Mouse (Mus musculus): ENCODE results near the gene Cdk5r2.
"Not testable (repeated sequence)": the region's sequence is repeated elsewhere in the genome, so short reads cannot be mapped to it uniquely, and the experiment has no call there.

Gene Cdk5r2

DNA sequence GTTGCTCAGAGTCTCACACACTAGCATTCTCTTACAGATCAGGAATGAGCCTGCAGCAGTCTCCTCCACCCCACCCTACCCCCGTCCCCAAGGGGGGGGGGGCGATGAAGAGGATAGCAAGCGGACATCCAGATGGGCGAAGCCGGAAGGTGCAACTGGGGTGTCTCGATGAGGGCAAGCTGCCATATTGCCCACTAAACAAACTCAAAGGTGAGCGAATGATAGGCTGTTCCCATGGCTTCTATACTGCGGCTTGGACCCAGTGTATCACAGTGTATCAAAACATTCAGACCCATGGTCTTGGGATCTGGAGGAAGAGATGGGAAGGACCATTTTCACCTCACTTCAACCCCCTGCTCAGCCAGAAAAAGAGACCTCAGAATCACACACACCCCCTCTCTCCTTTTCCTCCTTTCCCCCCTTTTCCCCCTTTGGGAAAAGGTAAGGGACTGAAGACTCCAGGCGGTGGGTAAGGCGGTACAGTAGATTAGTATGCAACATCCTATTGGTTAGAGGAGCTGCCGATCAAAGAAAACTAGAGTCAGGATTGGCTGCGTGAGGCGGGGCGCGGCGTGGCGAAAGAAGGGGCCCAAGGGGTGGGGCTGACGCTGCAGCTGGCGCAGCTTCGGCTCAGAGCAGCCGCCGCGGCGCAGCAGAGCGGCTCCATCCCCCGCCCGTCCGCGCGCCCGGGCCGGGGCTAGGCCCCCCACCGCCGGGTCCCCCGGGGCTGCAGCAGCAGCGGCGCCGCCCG lies at the start of gene Cdk5r2:
Gene Cdk5r2, plus strand, starts transcription at position 629 of the 751 bp plus-strand sequence.
- DNase-seq (ENCODE audit: low spot score) = peak; percentile 96

DNA sequence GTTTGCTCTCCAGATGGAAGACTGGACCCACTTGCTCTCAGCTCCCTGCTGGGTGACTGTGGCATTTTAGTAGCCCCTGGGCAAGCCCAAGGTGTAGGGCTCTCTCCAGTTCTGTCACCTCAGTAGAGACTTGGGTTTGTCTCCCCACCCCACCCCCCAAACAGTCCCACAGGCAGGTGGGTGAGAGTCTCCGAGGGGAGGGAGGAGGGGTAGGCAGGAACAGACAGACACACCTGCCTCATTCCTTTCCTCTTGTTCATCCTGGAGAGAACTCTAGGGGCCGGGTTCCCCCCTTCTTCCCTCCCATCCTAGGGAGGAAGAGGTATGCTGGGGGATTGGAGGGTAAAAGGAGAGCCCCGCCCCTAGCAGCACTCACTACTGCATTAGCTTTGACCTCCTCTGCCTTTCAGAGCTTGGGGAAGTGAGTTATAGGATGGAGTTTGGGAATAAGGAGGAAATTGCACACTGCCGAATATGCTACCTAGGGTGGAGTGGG lies 49.3 kb upstream of the Cdk5r2 start:
- no peak for DNase-seq (ENCODE audit: low spot score)

DNA sequence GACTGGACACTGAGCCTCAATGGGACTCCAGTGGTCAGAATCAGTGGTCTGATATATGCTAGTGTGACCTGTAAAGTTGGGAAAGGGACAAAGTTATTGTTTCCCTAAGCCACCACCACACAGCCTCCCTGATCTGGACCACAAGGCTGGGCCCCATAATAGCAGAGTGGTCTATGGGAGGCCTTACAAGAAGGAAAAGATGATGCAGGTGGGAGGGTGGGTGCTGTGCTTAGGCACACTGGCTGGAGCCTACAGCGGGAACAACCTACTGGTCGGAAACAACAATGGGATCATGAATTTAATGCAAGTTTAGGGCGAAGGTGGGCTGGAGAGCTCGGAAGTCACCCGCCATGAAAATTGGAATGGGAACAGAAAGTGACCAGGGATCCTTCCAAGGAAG lies 48.9 kb upstream of the Cdk5r2 start:
- DNase-seq (ENCODE audit: low spot score) = no peak

DNA sequence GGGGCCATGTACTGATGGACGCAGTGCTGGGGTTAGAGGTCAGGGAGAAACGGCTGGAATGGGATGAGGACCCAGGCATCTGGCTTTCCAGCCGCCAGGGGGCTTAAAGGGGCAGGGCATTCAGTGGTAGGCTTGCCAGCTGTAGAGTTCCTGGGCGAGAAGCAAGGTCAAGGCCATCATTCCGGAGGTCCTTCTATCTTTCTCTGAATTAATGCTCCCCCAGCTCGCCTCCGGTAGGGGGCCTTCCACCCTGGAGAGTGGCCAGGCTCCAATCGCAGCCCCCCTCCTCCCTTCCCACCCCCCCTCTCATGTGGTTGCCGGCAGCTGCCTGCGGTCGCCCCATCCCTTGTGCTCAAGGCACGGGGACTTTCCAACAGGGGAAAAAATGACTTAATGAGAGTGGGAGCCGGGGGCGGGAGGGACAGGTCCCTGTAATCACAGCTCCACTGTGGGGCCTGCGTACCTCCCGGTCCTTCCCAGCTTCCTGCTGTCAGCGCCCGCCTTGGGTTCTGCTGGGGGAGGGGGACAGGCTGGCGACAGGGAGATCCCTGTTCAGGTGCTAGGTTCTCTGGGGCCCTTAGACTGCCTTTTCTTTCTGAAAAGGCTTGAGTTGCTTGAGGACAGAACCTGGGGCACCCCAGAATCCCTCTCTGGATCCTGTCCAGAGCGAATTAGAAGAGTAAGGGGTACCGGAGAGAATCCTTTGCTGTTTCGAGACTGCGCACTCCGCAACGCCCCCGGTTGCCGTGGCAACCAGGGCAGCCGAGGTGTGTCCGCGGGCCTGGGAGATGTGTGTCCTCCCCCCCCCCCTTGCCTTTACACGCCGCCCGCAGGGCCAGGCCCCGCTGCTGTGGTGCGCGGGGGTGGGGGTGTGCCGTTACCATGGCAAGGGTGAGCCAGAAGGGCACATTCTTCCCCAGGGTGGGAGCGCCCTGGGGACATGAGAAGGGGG lies 48.1 kb upstream of the Cdk5r2 start:
- no peak for DNase-seq (ENCODE audit: low spot score)

DNA sequence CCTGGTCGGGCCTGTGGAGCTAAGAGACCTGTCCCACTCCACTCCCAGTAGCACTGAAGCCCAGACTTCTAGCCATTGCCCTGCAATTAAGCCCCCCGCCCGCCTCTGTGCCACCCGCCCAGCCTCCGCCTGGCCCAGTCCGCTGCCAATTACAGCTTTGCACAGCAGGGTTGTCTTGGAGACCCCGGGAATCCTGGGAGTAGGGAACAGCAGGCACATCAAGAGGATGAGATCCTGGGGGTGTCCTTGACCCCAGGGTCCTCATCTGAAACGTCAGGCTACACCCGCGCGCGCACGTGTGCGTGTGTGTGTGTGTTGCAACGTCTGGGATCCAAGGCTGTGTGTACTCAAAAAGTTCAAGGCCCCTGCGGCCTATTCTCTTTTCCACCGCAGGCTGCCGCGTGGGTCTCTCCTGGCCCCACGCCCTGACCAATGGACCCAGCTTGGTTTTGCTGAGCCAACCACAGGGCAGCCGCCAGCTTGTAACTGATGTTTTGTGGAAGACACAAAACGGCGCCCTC lies 47.1 kb upstream of the Cdk5r2 start:
- DNase-seq (ENCODE audit: low spot score) = no peak

DNA sequence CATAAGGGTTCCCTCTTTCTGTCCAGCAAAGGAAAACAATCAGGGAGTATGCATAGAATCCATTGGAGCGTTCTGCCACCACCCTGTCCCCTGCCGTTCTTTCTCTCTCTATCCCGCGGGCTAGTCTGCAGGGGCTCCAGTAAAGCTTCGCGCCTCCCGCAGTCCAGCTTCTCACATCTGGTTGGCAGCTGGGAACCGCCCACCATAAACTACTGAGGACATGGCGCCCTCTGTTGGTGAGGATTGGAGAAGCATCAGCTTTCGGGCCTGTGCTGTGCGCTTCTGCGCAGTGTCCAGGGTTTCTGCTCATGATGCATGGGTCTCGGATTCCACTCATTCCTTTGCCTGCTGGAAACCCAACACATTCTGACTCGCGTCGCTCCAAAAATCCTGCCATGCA lies 46.7 kb upstream of the Cdk5r2 start:
- DNase-seq (ENCODE audit: low spot score) = peak; percentile 93

DNA sequence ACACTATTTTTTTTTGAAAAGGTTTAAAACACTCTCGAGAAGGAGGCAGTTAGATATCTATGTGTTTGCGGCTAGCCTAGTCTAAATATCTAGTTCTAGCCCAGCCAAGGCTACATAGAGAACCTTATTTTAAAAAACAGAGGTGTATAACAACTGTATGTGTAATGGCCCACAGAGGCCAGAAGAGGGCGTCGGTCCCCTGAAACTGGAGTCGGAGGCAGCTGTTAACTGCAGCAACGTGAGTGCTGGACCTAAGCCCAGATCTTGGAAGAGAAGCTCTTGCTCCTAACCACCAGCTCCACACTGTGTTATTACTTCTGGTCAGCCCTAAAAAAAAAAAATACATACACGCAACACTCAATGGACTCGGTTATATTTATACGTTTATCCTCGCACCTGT lies 45.7 kb upstream of the Cdk5r2 start:
- DNase-seq (ENCODE audit: low spot score) = no peak

DNA sequence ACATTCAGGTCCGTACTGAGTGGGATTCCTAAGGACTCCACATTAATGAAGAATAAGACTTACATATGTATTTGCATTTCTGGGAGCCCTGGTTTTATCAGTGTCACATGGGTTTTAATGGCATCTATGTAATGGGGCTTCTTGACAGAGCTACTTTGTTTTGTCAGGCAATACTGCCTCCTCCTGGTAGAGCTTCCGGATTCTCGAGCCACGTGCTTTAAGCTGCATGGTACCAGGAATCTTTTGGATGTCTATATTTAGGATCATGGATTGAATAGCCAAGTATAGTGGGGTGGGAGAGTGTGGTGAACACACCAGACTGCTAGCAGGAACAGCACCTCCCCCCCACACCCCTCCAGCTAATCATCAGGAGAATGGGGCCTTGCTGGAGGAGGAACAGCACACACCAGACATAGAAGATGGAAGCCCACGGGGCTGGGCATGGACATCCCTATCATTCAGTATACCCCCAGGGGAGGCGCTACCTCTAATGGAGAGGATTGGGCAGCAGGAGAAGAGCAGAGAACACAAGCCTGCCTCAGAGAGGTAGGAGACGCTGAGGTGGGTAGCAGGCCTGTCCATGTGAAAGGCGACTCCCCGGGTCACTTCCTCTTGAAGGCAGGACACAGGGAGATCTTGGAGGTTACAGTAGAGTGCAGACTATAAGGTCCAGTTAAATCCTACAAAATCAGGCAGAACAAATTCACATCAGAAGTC lies 39.6 kb upstream of the Cdk5r2 start:
- no peak for DNase-seq (ENCODE audit: low spot score)

DNA sequence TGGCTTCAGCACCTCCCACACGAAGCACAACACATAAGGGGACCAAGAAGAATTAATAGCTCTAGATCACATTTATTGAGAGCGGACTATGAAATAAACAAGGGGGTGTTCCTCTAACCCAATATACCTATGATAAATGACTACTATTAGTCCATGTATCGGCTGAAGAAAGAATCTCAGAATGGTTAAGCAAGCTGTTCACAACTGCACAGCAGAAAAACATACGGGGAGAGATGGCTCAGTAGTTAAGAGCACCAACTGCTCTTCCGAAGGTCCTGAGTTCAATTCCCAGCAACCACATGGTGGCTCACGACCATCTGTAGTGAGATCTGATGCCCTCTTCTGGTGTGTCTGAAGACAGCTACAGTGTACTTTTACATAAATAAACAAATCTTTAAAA lies 38.8 kb upstream of the Cdk5r2 start:
- not testable (repeated sequence) for DNase-seq (ENCODE audit: low spot score)

DNA sequence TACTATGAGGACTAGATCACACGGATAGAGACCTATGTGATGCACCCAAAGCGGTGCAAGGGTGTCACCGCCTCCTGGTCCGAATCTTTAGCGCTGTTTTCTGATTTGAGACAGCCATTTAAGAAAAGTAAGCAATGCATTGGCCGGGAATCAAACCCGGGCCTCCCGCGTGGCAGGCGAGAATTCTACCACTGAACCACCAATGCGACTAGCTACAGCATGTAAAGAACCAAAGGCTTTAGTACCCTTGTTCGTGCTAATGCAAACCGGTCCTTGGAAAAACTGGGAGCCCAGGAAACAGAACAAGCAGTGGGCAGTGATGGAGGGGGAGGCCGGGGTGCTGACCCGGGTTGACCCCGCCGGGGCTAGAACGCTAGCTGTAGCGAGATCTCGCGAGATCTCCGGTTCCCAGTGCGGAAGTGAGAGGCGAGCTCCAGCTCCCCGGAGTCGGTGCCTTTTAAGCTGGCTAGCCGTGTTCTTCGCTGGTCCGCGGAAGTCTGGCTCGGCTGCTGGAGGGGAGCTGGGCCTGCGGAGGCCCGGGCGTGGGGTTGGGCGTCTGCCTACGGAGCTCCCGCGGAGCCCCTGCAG lies 38.0 kb upstream of the Cdk5r2 start:
- peak; percentile 78 for DNase-seq (ENCODE audit: low spot score)

DNA sequence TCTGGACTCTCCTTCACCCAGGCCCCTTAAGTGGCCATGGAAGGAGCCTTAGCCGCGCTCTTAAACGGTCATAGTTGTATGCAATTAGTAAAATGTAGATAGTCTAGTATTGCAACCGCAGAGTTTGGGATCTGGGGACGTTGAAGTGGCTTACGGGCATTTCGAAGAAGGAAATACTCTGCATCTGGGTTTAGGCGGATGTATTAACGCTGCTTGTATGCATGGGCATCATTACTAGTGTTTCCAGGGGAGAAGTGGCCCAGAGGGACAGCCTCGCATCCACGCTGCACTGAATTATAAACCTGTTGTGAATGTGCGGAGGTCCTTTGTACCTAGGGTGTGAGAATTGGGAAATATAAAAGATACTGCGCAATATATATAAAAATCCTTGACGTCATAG lies 37.5 kb upstream of the Cdk5r2 start:
- DNase-seq (ENCODE audit: low spot score) = no peak

DNA sequence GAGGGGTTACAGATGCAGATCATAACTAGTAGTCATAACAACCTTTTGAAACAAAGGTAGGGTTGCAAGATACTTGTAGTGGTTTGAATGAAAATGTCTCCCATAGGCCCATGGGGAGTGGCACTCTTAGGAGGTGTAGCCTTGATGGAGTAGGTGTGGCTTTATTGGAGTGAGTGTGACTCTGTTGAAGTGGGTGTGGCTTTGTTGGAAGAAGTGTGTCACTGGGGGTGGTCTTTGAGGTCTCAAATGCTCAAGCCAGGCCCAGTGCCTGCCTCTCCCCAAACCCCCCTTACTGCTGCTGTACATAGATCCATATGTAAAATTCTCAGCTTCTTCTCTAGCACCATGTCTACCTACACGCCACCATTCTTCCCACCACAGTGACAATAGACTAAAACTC lies 36.2 kb upstream of the Cdk5r2 start:
- DNase-seq (ENCODE audit: low spot score) = no peak

DNA sequence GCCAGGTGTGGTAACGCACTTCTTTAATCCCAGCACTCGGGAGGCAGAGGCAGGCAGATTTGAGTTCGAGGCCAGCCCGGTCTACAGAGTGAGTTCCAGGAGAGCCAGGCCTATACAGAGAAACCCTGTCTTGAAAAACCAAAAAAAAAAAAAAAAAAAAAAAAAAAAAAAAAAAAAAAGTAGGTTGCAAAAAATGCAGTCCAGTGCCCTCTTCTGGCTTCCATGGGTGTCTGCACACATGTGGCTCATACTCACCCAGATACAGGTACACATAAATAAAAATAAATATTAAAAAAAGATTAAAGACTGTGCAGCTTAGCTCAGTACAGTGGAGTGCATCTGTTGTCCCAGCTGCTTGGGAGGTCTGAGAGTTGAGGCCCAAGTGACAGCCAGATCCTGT lies 31.1 kb upstream of the Cdk5r2 start:
- DNase-seq (ENCODE audit: low spot score) = not testable (repeated sequence)

DNA sequence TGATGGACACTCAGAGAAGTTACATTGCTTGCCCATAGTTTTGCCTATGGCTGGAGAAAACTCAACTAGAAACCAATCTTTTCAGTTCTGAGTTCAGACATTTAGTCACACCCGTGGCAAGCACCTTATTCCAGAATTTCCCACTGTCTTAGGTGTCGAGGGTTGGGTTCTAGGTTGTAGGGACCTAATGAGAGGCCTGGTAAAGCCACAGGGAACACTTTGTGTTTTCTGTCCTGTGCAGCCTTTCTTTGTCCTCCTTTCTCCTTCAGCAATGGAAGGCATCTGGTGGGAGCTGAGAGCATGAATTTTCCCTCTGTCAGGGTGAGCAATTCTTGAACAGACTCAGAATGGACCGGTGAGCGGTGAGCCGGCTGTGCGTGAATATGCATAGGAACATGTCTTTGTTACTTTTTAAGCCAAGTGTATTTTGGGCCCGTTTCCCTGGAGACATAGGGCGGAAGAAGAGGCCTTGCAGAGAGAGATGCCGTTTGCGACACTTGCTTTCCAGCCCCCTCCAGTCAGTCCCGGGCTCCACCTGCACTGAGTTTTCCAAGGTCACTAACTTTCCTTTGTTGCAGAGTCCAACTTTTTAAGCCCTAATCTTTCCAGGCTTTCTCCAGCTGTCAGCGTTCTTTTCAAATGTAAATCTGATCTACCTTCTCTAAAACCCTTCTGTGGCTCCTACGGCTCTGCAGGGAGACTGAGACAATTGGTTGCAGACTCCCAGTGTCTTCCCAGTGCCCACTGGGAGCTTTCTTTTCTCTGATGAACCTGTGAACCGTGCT lies 30.0 kb upstream of the Cdk5r2 start:
- no peak for DNase-seq (ENCODE audit: low spot score)

DNA sequence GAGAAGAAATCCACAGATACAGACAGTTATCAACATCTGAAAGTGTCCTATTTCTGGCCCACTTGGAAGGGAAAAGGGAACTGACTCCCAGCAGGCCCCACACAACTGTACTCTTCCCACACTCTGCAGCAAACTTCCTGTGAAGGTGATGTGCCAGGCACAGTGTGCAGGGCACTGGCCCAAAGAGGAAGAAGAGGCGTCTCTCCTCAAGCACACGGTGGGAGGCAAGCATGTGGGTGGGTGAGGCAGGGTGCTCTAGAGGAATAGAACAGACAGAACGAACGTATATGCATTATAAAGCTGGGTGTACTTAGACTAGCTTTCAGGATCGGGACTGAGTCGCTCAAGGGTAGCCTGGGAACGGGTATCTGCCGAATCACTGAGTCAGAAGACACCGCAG lies 24.7 kb upstream of the Cdk5r2 start:
- no peak for DNase-seq (ENCODE audit: low spot score)

DNA sequence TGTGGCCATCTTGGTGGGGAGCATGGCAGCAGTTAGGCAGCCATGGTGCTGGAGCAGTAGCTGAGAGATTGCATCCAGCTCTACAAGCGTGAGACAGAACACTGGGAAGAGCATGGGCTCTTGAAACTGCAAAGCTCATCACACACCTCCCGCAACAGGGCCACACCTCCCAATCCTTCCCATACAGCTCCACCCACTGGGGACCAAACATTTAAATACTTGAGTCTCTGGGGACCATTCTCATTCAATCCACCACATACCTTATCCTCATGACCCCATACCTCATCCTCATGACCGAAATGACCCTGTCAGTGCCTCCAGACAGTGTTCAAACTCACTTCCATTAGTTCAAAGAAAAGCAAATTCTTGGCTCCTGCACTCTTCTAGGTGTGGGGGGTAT lies 21.5 kb upstream of the Cdk5r2 start:
- DNase-seq (ENCODE audit: low spot score) = no peak

DNA sequence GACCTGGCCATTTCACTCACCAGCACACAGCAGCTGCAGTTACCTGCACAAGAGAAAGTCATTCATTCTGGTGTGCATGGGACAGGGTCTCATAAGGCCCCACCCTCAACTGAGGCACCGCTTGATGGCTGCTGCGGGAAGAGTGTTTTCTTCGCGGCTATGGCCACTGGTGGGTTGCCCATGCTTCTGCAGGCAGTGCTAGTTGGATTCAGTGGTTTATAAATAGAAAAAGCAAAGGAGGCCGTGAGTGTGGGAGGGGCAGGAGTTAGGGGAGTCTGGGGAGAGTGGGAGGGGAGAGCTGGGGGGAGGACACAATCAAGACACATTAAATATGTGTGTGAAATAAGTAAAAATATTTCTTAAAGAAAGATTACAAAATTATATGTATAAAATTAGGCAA lies 11.6 kb upstream of the Cdk5r2 start:
- DNase-seq (ENCODE audit: low spot score) = no peak

DNA sequence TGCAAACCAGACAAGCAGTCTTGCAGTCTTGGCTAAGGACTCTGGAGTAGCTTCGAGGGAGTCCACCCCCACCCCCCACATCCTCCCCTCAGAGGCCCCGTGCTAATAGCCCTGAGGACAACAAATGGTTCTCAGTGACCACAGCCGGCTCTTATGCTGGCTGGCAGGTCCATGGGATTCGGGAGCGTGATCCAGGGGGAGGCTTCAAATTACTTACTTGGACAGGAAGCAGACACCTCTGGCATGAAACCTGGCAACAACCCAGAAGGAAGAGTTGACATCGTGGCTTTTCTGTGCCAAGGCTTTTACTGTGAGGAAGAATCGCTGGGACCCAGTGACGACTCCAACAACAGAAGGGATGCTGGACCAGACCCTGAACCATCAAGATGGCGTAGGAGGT lies 8.4 kb upstream of the Cdk5r2 start:
- DNase-seq (ENCODE audit: low spot score) = no peak

DNA sequence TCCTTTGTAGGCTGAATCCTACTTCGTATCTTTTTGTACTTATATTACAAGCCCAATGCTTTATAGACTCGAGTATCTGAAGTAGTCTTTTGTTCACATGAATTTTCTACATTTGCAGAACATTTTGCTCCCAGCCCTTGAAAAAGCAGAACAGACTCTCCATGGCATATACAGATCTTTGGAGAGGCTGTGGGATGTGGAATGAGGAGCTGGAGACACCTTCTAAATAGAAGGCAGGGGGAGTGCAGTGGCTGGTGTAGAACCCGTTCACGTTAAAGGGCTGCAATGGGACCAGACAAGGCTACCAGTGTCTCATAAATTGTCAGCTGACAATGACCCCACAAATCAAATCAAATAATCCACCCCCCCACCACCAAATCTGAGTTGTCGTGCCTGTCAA lies 5.8 kb upstream of the Cdk5r2 start:
- no peak for DNase-seq (ENCODE audit: low spot score)

DNA sequence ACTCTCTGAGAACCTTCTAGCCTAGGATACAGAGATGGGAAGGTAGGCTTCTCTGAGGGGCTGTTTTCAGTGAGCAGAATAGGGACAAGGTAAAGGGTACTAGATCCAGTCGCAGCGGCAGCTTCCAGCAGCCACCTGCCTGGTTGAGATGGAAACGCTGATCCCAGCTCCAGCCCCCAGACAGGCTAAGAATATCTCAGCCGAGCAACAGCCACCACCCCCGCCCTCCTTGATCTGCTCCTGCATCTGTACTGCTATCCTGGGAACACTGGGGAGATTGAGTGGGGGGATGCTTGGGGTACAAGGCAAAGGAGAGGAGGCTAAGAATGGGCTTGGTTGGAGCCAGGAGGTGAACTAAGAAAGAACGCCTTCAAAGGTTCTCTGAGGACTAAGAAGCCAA lies 4.5 kb upstream of the Cdk5r2 start:
- no peak for DNase-seq (ENCODE audit: low spot score)

Data from layer of hippocampus, adult 9-10 months (tissue).